Mouse (Mus musculus) kidney, postnatal 10 days (tissue): ENCODE data around the gene Med27.

Experiments
- DNase-seq: peaks from one replicate; pipeline ENCODE4 v3.0.0; 2021; ENCODE audit warnings: mixed read lengths

The Med27 gene

GRCm38 (mm10) chr2:29573591-29573990 is 227.0 kb downstream of the Med27 start:
- peak; percentile 85 for DNase-seq

GRCm38 (mm10) chr2:29574187-29574586 is 227.6 kb downstream of the Med27 start:
- no peak for DNase-seq
